Mouse (Mus musculus) midbrain, embryonic 14.5 days (tissue): ENCODE measurements at regions not wholly inside any gene's neighbourhood (a gene's known extent, or its start where the extent isn't known, plus 50 kb on each side); places are given as distances from the start of the nearest gene placed in this dataset.
A peak's percentile ranks its signal among the peaks of the same experiment; 100 is the strongest.

ENCODE experiments used
- ATAC-seq: fragments of 200-750 bp; cut with Nextera tagmentation; 2 replicates; pipeline ENCODE4 v1.8.0; 2017; ENCODE audit warnings: moderate number of reproducible peaks, moderate library complexity; ENCODE audit not compliant: low FRiP score, low TSS enrichment
- DNase-seq: peaks from one replicate; pipeline ENCODE4 v3.0.0-alpha.2; 2015
- H3K27ac ChIP-seq: fragments of 300-500 bp; sonication (generic); replicated peaks from 2 replicates; pipeline ENCODE4 v1.5.1; 2014; ENCODE audit warnings: mild to moderate bottlenecking, low read depth, low read length, moderate library complexity
- H3K27me3 ChIP-seq: fragments of 300-500 bp; sonication (generic); 2 replicates; pipeline ENCODE4 v1.6.1; 2014; ENCODE audit warnings: low read length, control low read depth, mixed read lengths; ENCODE audit not compliant: control insufficient read depth, insufficient read depth
- H3K36me3 ChIP-seq: fragments of 300-500 bp; sonication (generic); 2 replicates; pipeline ENCODE4 v1.6.1; 2014; ENCODE audit warnings: low read length, control low read depth; ENCODE audit not compliant: control insufficient read depth, insufficient read depth
- H3K4me1 ChIP-seq: fragments of 300-500 bp; sonication (generic); 2 replicates; pipeline ENCODE4 v1.6.1; 2014; ENCODE audit warnings: mild to moderate bottlenecking, antibody characterized with exemption, low read length, control low read depth; ENCODE audit not compliant: control insufficient read depth, insufficient read depth
- H3K4me2 ChIP-seq: fragments of 300-500 bp; sonication (generic); 2 replicates; pipeline ENCODE4 v1.6.1; 2014; ENCODE audit warnings: mild to moderate bottlenecking, low read length, moderate library complexity
- H3K4me3 ChIP-seq: fragments of 300-500 bp; sonication (generic); replicated peaks from 2 replicates; pipeline ENCODE4 v1.5.1; 2014; ENCODE audit warnings: low read depth, low read length
- H3K9ac ChIP-seq: fragments of 300-500 bp; sonication (generic); replicated peaks from 2 replicates; pipeline ENCODE4 v1.6.1; 2014; ENCODE audit warnings: mild to moderate bottlenecking, low read length, moderate library complexity
- H3K9me3 ChIP-seq: fragments of 300-500 bp; sonication (generic); 2 replicates; pipeline ENCODE4 v1.6.1; 2016; ENCODE audit warnings: low read length, control low read depth, mixed read lengths; ENCODE audit not compliant: control insufficient read depth
- WGBS: fragments of 180-500 bp; shearing (Covaris S2); extraction: QIAGEN DNeasy Blood & Tissue Kit; methylation state at CpG from one replicate; pipeline ENCODE4 v1.1.7; 2014; 5-methylcytosine and 5-hydroxymethylcytosine counted together

GRCm38 (mm10) chr3:15194362-15194761 is 137.7 kb downstream of the Gm9733 start:
- DNase-seq = peak; percentile 92
- no peak overlapping the region for H3K9ac ChIP-seq
- 3% methylated on average over 7 of the region's 7 CpGs for WGBS
- no peak overlapping the region for H3K4me3 ChIP-seq
- no peak overlapping the region for H3K4me2 ChIP-seq
- H3K4me1 ChIP-seq = no peaks in the 10 kb centered on the region
- H3K36me3 ChIP-seq = no peaks in the 10 kb centered on the region
- H3K9me3 ChIP-seq = no peaks in the 10 kb centered on the region
- H3K27me3 ChIP-seq = no peaks in the 10 kb centered on the region
- no peak overlapping the region for H3K27ac ChIP-seq
- peak; percentile 84 for ATAC-seq

GRCm38 (mm10) chr3:15196101-15196500 is 136.0 kb downstream of the Gm9733 start:
- Histone ChIP-seq H3K27me3 (no peaks in the 10 kb centered on the region), H3K9ac (no peak overlapping the region), H3K4me2 (no peak overlapping the region), H3K36me3 (no peaks in the 10 kb centered on the region), H3K9me3 (no peaks in the 10 kb centered on the region), H3K4me1 (no peaks in the 10 kb centered on the region), H3K27ac (no peak overlapping the region), H3K4me3 (no peak overlapping the region)
- WGBS = 65% methylated on average over 1 of the region's 1 CpGs
- no peak for DNase-seq
- no peak for ATAC-seq

DNA sequence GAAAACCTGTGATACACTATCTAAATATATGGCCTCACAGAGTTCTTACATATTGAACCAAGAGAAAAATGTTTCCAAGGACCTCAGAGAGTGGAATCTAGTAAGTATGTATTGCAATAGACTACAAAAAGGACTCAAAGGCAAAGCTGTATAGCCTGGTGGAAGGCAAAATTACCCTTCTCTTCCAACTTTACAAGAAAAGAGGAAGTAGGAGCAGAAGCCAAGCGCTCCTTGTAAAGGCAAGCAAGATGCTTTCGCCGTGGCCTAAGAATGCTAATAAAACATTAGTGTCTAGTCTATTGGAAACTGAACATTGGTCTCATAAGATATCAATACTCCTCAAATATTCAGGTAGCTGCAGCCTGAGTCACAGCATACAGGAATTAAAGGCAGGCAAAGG is 134.0 kb downstream of the Gm9733 start:
- H3K9me3 ChIP-seq = no peaks in the 10 kb centered on the region
- H3K36me3 ChIP-seq = no peaks in the 10 kb centered on the region
- DNase-seq (no peak), ATAC-seq (no peak)
- H3K4me1 ChIP-seq = no peaks in the 10 kb centered on the region
- H3K4me2 ChIP-seq = no peak overlapping the region
- WGBS = 90% methylated on average over 3 of the region's 3 CpGs
- H3K27me3 ChIP-seq = no peaks in the 10 kb centered on the region
- no peak overlapping the region for H3K4me3 ChIP-seq
- no peak overlapping the region for H3K9ac ChIP-seq
- no peak overlapping the region for H3K27ac ChIP-seq

DNA sequence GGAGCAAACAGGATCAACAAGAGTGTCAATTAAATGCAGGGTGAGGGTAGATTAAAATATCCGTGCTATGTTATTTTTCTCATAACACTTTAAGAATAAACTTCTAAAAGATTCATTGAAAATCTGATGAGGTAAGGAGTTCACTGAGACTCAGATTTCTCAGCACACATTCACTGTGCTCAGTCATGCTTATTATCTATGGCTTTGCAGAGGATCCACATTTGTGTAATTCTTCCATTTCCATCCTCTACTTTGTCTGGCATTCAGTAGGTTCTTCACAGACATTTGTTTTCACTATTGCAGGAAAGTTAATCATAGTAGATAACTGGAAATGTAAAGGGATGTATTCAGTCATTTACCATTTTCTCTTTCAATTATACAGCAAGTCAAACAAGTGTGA is 131.8 kb downstream of the Gm9733 start:
- Histone ChIP-seq H3K27me3 (no peaks in the 10 kb centered on the region), H3K4me1 (no peaks in the 10 kb centered on the region), H3K4me2 (no peak overlapping the region), H3K36me3 (no peaks in the 10 kb centered on the region), H3K4me3 (no peak overlapping the region), H3K27ac (no peak overlapping the region), H3K9me3 (no peaks in the 10 kb centered on the region), H3K9ac (no peak overlapping the region)
- DNase-seq (no peak), ATAC-seq (no peak)
- WGBS = 46% methylated on average over 1 of the region's 1 CpGs

DNA sequence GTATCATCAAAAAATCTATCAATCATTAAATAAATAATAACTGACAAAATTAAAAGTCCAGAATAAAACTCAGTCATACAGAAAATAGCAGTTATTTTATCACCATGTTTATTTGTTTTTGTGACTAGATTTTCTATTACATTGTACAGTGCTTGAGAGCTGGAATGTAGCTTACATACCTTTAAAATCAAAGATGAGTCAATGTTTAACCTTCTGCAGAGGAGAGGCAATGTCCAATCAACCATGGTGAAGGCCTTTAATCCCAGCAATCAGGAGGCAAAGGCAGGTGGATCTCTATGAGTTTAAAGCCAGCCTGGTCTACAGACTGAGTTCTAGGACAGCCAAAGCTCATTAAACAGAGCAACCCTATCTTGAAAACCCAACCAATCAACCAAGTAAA is 131.1 kb downstream of the Gm9733 start:
- Histone ChIP-seq H3K36me3 (no peaks in the 10 kb centered on the region), H3K4me1 (0 out of 2 replicates have a peak, but pooled peaks cover 2% of the 10 kb centered on the region), H3K27ac (no peak overlapping the region), H3K4me3 (no peak overlapping the region), H3K9me3 (no peaks in the 10 kb centered on the region), H3K9ac (no peak overlapping the region), H3K27me3 (no peaks in the 10 kb centered on the region), H3K4me2 (no peak overlapping the region)
- no peak for ATAC-seq
- DNase-seq = no peak

DNA sequence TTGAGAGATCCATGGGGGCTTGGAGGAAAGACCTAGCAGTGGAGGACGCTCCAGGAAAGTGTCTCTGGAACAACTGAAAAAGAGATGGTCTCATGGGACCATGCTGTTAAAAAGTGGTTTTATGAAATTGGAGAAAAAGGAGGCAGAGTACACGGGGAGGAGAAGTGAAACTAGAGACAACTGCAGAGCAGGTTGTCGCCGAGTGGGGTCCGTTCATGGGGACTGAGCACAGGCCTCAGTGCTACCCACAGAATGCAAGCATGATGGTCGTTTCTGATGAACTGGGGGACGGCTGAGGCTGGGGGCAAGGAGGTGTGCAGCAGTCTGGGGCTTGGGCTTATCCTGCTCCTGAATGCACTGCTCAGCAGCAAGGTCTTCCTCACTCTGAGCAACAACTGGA is 129.3 kb downstream of the Gm9733 start:
- 87% methylated on average over 7 of the region's 7 CpGs for WGBS
- H3K9me3 ChIP-seq = no peaks in the 10 kb centered on the region
- no peak for ATAC-seq

GRCm38 (mm10) chr3:15205266-15206229 is 126.6 kb downstream of the Gm9733 start:
- no peak overlapping the region for H3K9ac ChIP-seq
- H3K4me2 ChIP-seq = no peak overlapping the region
- no peaks in the 10 kb centered on the region for H3K36me3 ChIP-seq
- peak; percentile 41; the same call in 1 of the 2 replicates for ATAC-seq
- DNase-seq = peak; percentile 54
- no peaks in the 10 kb centered on the region for H3K27me3 ChIP-seq
- no peaks in the 10 kb centered on the region for H3K9me3 ChIP-seq
- 0 out of 2 replicates have a peak, but pooled peaks cover 2% of the 10 kb centered on the region for H3K4me1 ChIP-seq
- H3K27ac ChIP-seq = no peak overlapping the region
- 13% methylated on average over 6 of the region's 6 CpGs for WGBS
- H3K4me3 ChIP-seq = no peak overlapping the region

More for the DNA sequence above, 129.3 kb downstream of the Gm9733 start:
- Histone ChIP-seq H3K9ac (no peak overlapping the region), H3K36me3 (no peaks in the 10 kb centered on the region), H3K27me3 (no peaks in the 10 kb centered on the region), H3K4me3 (no peak overlapping the region), H3K4me1 (0 out of 2 replicates have a peak, but pooled peaks cover 2% of the 10 kb centered on the region), H3K4me2 (no peak overlapping the region), H3K27ac (no peak overlapping the region)
- no peak for DNase-seq

- H3K9me3 ChIP-seq = no peaks in the 10 kb centered on the region
- 79% methylated on average over 3 of the region's 3 CpGs for WGBS
- no peak overlapping the region for H3K27ac ChIP-seq
- no peaks in the 10 kb centered on the region for H3K36me3 ChIP-seq
- H3K9ac ChIP-seq = no peak overlapping the region
- H3K4me3 ChIP-seq = no peak overlapping the region
- DNase-seq = no peak
- H3K4me1 ChIP-seq = no peaks in the 10 kb centered on the region
- no peaks in the 10 kb centered on the region for H3K27me3 ChIP-seq
- H3K4me2 ChIP-seq = no peak overlapping the region
- no peak for ATAC-seq
Measured at GRCm38 (mm10) chr3:15212357-15212756, 119.7 kb downstream of the Gm9733 start.

GRCm38 (mm10) chr3:15217591-15217990 is 114.5 kb downstream of the Gm9733 start:
- no peak for ATAC-seq

More at GRCm38 (mm10) chr3:15217591-15217990, 114.5 kb downstream of the Gm9733 start:
- Histone ChIP-seq H3K36me3 (no peaks in the 10 kb centered on the region), H3K9ac (no peak overlapping the region), H3K27ac (no peak overlapping the region), H3K27me3 (no peaks in the 10 kb centered on the region), H3K4me2 (no peak overlapping the region), H3K9me3 (no peaks in the 10 kb centered on the region), H3K4me1 (no peaks in the 10 kb centered on the region), H3K4me3 (no peak overlapping the region)
- no peak for DNase-seq
